Mouse (Mus musculus) WW6 (cell line): ENCODE measurements around the gene Lbhd1.
"Not testable (repeated sequence)": the region's sequence is repeated elsewhere in the genome, so short reads cannot be mapped to it uniquely, and the experiment has no call there.

Source experiments
- DNase-seq: peaks from one replicate; pipeline ENCODE4 v3.0.0-alpha.2; 2013; ENCODE audit warnings: low read depth, low spot score

Lbhd1 gene

DNA sequence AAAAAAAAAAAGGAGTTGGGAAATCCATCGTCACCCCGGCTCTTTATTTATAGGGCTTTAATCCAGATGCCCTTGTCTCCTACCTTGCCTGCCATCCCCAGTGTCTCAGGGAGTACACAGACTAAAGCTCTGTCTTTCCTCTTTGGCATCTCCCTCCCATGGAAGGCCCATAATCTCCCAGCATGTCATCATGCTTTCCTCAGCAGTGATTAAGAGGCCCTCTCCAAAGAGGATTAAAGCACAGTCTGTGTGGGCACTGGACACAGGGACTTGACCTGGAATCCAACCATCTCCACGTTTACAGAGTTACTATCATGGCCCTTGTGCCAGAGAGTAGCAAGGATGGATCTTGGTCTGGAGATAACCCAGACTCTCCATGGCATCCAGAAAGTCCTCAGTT, at the start of gene Lbhd1, which contains the start of gene Gm49403:
Lbhd1 (plus strand) TSS at position 117 of the 400 bp plus-strand sequence.
Gm49403 (plus strand) TSS at position 315 of the 400 bp plus-strand sequence.
- no peak for DNase-seq

DNA sequence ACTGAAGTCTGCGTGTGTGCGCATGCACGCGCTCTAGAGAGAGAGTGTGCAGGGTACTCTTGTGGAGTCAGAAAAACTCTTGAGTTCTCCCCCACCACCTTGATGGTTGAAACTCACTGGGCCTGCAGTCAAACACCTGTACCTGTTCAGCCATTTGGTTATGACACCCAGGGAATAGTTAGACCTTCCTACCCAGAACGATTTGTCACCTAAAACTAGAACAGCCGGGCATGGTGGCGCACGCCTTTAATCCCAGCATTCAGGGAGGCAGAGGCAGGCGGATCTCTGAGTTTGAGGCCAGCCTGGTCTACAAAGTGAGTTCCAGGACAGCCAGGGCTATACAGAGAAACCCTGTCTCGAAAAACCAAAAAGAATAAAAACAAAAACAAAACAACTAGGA, 47.2 kb upstream of the Lbhd1 start:
- not testable (repeated sequence) for DNase-seq

DNA sequence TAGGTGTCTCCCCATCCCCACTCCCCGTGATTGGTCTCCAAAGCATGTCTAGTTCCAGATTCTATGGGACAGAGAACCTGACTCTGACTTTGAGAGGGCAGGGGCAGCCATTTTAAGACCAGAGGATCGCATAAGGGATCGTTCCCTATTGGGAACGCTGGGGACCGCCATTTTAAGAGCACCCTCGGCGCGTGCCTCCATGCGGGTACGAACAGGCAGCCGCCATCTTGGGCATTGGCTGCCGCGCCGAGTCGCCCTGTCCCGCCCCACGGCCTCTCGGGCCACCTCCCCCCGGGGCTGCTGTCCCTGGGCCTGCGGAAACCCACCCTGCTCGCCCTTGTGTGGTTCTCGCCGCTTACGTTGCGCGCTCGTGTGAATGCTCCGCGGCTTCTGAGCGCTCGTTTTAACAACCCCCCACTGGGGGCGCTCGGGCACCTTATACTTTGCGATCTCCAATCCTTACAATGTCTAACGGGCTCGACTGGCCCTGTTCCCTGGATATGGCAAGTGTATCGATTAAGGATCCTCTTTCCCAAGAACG, 46.2 kb upstream of the Lbhd1 start, which contains the start of gene Bscl2:
Bscl2 (plus strand) TSS at position 217 of the 541 bp plus-strand sequence.
- no peak for DNase-seq

DNA sequence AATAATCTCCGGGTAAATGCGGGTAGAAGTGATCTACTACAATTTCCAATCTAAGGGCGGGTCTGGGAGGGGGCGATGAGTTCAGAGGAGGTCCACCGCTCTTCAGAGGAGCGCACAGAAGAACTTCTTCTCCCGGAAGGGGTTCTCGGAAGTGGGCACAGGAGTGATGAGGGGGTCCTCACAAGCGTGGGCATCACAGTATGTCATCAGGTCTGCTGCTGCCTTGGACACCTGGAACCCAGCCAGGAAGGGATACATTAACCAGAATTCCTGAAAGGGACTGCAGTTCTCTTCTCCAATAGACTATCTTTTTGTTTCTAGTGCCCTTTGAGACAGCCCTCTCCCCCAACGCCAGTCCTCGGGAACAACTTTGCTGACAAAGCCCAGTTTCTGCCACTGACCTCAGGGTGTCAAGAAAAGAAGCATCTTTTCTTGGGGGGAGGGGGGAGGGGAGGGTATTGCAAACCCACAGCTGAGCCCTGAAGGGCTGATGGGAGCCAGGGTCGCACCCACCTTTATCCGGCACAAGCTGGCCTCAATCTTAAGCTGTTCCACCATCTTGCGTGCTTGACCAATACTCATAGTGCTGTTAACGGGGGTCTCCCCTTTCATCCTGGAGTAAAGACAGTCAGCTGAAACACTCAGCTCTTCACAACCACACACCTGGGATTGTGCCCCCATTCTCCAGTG, 45.3 kb upstream of the Lbhd1 start:
- no peak for DNase-seq

- no peak for DNase-seq
Observed at GRCm38 (mm10) chr19:8839103-8839907, 44.2 kb upstream of the Lbhd1 start, which contains the start of gene Gng3. Gng3 (minus strand) TSS chr19:8839194.

- no peak for DNase-seq
Observed at GRCm38 (mm10) chr19:8839908-8840791, 43.4 kb upstream of the Lbhd1 start.

- no peak for DNase-seq
Observed at GRCm38 (mm10) chr19:8841012-8841411, 42.5 kb upstream of the Lbhd1 start.

- no peak for DNase-seq
Observed at GRCm38 (mm10) chr19:8842961-8843360, 40.6 kb upstream of the Lbhd1 start.

GRCm38 (mm10) chr19:8844371-8845129, 39.0 kb upstream of the Lbhd1 start:
- DNase-seq = no peak

DNA sequence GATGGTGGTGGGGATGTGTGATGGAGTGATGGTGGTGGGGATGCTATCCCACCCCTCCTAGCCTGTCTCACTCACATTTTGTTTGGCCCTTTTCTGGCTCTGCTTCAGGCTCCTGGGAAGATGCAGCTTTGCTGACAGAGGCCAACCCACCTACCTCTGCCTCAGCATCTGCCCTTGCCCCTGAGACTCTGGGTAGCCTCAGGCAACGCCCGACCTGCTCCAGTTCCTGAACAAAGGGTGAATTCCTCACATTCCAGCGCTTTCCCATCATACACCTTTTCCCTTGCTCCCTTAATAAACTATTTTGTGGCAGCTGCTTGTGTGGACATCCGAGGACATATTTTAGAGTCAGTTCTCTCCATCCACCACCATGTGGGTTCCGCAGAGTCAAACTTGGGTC, 35.2 kb upstream of the Lbhd1 start:
- DNase-seq = no peak

DNA sequence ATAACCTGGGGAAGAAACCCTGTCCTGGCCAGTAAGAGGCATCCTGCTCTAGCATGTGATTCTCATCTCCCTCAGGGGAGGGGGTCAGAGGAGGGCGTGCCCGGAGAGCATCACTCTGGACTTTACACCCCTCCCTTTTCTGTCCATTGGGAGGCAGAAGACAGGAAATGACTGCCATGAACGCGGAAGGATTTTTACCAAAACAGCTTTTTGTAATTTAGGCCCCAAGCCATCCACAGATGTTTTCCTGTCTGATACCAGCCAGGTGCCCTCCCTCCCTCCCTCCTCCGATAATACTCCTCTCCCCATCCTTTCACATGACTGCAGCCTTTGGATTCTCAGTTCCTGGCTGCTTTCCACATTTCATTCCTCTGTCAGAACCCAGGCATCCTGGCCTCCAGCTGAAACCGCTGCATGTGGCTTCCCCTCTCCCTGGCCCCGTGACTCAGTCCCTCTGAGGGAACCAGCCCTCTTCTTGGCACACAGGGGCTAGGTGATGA, 33.1 kb upstream of the Lbhd1 start, which contains the start of gene Lrrn4cl:
Lrrn4cl (plus strand) TSS at position 367 of the 500 bp plus-strand sequence.
- DNase-seq = no peak

GRCm38 (mm10) chr19:8851639-8852038, 31.9 kb upstream of the Lbhd1 start:
- DNase-seq = no peak

DNA sequence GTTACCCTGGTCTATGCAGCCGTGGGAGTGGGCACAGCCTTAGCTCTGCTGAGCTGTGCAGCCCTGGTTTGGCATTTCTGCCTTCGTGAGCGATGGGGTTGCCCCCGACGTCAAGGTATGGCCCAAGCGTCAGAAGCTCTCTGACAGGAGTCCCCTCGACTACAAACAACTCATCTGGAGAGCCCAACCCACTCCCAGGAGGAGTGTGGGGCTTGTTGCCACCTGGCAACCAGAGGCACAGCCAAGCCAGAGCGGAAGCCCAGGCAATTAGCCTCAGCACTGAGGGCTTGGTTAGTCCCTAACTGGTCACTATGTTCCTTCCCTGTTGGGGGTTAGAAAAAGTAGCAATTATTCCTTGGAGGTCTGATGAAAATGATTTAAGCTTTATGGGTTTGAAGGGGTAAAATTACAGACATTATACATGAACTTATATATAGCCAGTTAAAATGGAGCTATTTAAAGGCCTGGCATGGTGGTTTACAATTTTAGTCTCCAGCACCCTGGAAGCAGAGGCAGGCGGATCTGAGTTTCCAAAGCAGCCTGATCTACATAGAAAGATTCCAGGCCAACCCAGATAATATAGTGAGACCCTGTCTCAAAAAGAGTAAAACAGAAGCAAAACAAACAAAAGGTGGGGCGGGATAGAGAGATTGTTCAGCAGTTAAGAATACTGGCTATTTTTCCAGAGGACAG, 31.1 kb upstream of the Lbhd1 start:
- no peak for DNase-seq

DNA sequence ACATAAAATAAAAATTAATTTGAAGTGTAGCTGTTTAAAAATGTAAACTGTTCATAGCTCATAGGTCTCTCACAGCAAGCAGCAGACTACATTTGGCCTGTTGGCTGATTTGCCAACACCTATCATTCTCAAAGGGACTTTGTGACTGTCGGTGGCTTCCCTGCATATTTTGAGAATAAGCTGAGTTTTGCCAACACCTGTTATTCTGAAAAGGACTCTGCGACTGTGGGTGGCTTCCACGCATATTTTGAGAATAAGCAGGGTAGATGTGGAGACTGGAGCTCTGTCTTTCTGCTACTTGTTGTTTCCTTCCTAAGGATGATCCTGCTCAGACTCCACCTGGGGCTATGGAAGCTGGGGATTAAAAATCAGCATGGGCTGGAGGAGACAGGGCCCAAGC, 30.4 kb upstream of the Lbhd1 start:
- no peak for DNase-seq

- no peak for DNase-seq
Observed at GRCm38 (mm10) chr19:8857689-8858088, 25.8 kb upstream of the Lbhd1 start.

DNA sequence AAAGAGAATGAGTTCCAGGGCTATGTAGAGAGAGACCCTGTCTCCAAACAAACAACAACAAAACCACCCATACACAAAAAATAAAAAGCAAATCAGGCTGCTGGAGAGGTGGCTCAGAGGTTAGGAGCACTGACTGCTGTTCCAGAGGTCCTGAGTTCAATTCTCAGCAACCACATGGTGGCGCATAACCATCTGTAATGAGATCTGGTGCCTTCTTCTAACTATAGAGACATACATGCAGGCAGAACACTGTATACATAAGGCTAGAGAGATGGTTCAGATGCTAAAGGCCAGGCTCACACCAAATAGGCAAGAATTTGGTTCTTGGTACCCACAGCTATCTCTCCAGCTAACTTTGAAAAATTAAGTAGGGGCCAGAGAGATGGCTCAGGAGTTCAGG, 24.5 kb upstream of the Lbhd1 start:
- DNase-seq = no peak

DNA sequence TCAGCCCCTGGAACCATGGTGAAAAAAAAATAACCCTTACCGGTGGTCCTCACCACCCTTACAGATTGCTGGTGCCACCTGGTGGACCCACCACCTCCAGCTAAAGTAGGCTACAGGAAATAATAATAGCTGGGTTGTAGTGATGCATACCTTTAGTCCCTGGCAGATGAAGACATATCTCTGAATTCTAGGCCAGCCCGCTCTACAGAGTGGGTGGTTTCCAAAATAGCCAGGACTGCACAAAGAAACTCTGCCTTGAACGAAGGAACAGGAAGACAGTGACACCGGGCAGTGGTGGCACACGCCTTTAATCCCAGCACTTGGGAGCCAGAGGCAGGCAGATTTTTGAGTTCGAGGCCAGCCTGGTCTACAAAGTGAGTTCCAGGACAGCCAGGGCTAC, 19.3 kb upstream of the Lbhd1 start:
- no peak for DNase-seq

GRCm38 (mm10) chr19:8870381-8870780, 13.2 kb upstream of the Lbhd1 start:
- not testable (repeated sequence) for DNase-seq

- DNase-seq = no peak
Observed at GRCm38 (mm10) chr19:8870838-8871237, 12.7 kb upstream of the Lbhd1 start.
